Mouse (Mus musculus): ENCODE measurements around the gene H2-D1. TPM values are rescaled to one million over a fixed set of nuclear protein-coding genes. Genes with fewer than 3 reads are reported as not detected.

The H2-D1 gene
- polyA plus RNA-seq, 1 experiment from 2014 or later: 238 TPM

GRCm38 (mm10) chr17:35253293-35254093 is 9.0 kb upstream of the H2-D1 start:
- Histone ChIP-seq H3K4me1 (ENCODE audit: control insufficient read depth, insufficient read depth, low read length) (no peaks in the 10 kb centered on the region), H3K9ac (ENCODE audit: low read depth, low read length) (no peak overlapping the region), H3K4me3 (ENCODE audit: low read length) (no peak overlapping the region), H3K9me3 (ENCODE audit: control insufficient read depth, low read length) (no peaks in the 10 kb centered on the region), H3K4me2 (ENCODE audit: low read depth, low read length) (no peak overlapping the region), H3K36me3 (ENCODE audit: control insufficient read depth, insufficient read depth, low read length) (peaks cover 35% of the 10 kb centered on the region), H3K27ac (ENCODE audit: low read length) (no peak overlapping the region), H3K27me3 (replicated peaks; ENCODE audit: control insufficient read depth, insufficient read depth, low read length) (no peaks in the 10 kb centered on the region)
- ATAC-seq: no peak; the same call in 1 of the 2 replicates
- WGBS: 86% methylated on average over 32 of the region's 32 CpGs

- Histone ChIP-seq H3K36me3 (ENCODE audit: control insufficient read depth, insufficient read depth, low read length) (peaks cover 26% of the 10 kb centered on the region), H3K4me3 (ENCODE audit: low read length) (no peak overlapping the region), H3K9me3 (ENCODE audit: control insufficient read depth, low read length) (no peaks in the 10 kb centered on the region), H3K27me3 (replicated peaks; ENCODE audit: control insufficient read depth, insufficient read depth, low read length) (no peaks in the 10 kb centered on the region), H3K9ac (ENCODE audit: low read depth, low read length) (no peak overlapping the region), H3K4me2 (ENCODE audit: low read depth, low read length) (no peak overlapping the region), H3K4me1 (ENCODE audit: control insufficient read depth, insufficient read depth, low read length) (no peaks in the 10 kb centered on the region), H3K27ac (ENCODE audit: low read length) (no peak overlapping the region)
- peak; percentile 18 for ATAC-seq
- WGBS: 51% methylated on average over 11 of the region's 11 CpGs
These were observed 8.1 kb upstream of the H2-D1 start for GRCm38 (mm10) chr17:35254241-35255098.

GRCm38 (mm10) chr17:35255301-35255700 is 7.2 kb upstream of the H2-D1 start:
- Histone ChIP-seq H3K27ac (ENCODE audit: low read length) (no peak overlapping the region), H3K4me1 (ENCODE audit: control insufficient read depth, insufficient read depth, low read length) (no peaks in the 10 kb centered on the region), H3K36me3 (ENCODE audit: control insufficient read depth, insufficient read depth, low read length) (peaks cover 22% of the 10 kb centered on the region), H3K4me3 (ENCODE audit: low read length) (no peak overlapping the region), H3K9ac (ENCODE audit: low read depth, low read length) (no peak overlapping the region), H3K27me3 (replicated peaks; ENCODE audit: control insufficient read depth, insufficient read depth, low read length) (no peaks in the 10 kb centered on the region), H3K9me3 (ENCODE audit: control insufficient read depth, low read length) (no peaks in the 10 kb centered on the region), H3K4me2 (ENCODE audit: low read depth, low read length) (no peak overlapping the region)
- ATAC-seq: no peak
- 61% methylated on average over 3 of the region's 3 CpGs for WGBS

- Histone ChIP-seq H3K27me3 (replicated peaks; ENCODE audit: control insufficient read depth, insufficient read depth, low read length) (no peaks in the 10 kb centered on the region), H3K4me1 (ENCODE audit: control insufficient read depth, insufficient read depth, low read length) (no peaks in the 10 kb centered on the region), H3K4me2 (ENCODE audit: low read depth, low read length) (no peak overlapping the region), H3K36me3 (ENCODE audit: control insufficient read depth, insufficient read depth, low read length) (peaks cover 18% of the 10 kb centered on the region), H3K9ac (ENCODE audit: low read depth, low read length) (no peak overlapping the region), H3K9me3 (ENCODE audit: control insufficient read depth, low read length) (no peaks in the 10 kb centered on the region), H3K4me3 (ENCODE audit: low read length) (no peak overlapping the region), H3K27ac (ENCODE audit: low read length) (no peak overlapping the region)
- no peak for ATAC-seq
- WGBS: 52% methylated on average over 4 of the region's 4 CpGs
These were observed 6.8 kb upstream of the H2-D1 start for GRCm38 (mm10) chr17:35255704-35256103.

- Histone ChIP-seq H3K4me3 (ENCODE audit: low read length) (no peak overlapping the region), H3K27ac (ENCODE audit: low read length) (no peak overlapping the region), H3K9me3 (ENCODE audit: control insufficient read depth, low read length) (no peaks in the 10 kb centered on the region), H3K36me3 (ENCODE audit: control insufficient read depth, insufficient read depth, low read length) (peaks cover 7% of the 10 kb centered on the region), H3K27me3 (replicated peaks; ENCODE audit: control insufficient read depth, insufficient read depth, low read length) (no peaks in the 10 kb centered on the region), H3K4me1 (ENCODE audit: control insufficient read depth, insufficient read depth, low read length) (no peaks in the 10 kb centered on the region), H3K9ac (ENCODE audit: low read depth, low read length) (no peak overlapping the region), H3K4me2 (ENCODE audit: low read depth, low read length) (no peak overlapping the region)
- no peak for ATAC-seq
- 59% methylated on average over 1 of the region's 1 CpGs for WGBS
These were observed 5.2 kb upstream of the H2-D1 start for GRCm38 (mm10) chr17:35257378-35257777.

- WGBS: 17% methylated on average over 17 of the region's 17 CpGs
- peaks cover 1% of the 10 kb centered on the region; the same call in 1 of the 2 replicates for H3K36me3 ChIP-seq (ENCODE audit: control insufficient read depth, insufficient read depth, low read length)
- no peak overlapping the region for H3K27ac ChIP-seq (ENCODE audit: low read length)
- H3K4me3 ChIP-seq (ENCODE audit: low read length): peak overlapping the region; percentile 32
- H3K27me3 ChIP-seq (replicated peaks; ENCODE audit: control insufficient read depth, insufficient read depth, low read length): no peaks in the 10 kb centered on the region
- H3K4me1 ChIP-seq (ENCODE audit: control insufficient read depth, insufficient read depth, low read length): no peaks in the 10 kb centered on the region
- peak overlapping the region; percentile 48 for H3K4me2 ChIP-seq (ENCODE audit: low read depth, low read length)
- H3K9me3 ChIP-seq (ENCODE audit: control insufficient read depth, low read length): no peaks in the 10 kb centered on the region
- ATAC-seq: no peak
- peak overlapping the region; percentile 43; the same call in 1 of the 2 replicates for H3K9ac ChIP-seq (ENCODE audit: low read depth, low read length)
These were observed 4.6 kb upstream of the H2-D1 start for GRCm38 (mm10) chr17:35257824-35258491.

- no peaks in the 10 kb centered on the region for H3K4me1 ChIP-seq (ENCODE audit: control insufficient read depth, insufficient read depth, low read length)
- no peak overlapping the region for H3K4me3 ChIP-seq (ENCODE audit: low read length)
- ATAC-seq: no peak
- H3K9me3 ChIP-seq (ENCODE audit: control insufficient read depth, low read length): no peaks in the 10 kb centered on the region
- H3K27ac ChIP-seq (ENCODE audit: low read length): 0 out of 2 replicates have a peak overlapping the region, but pooled peaks have one; percentile 10
- H3K36me3 ChIP-seq (ENCODE audit: control insufficient read depth, insufficient read depth, low read length): no peaks in the 10 kb centered on the region
- H3K4me2 ChIP-seq (ENCODE audit: low read depth, low read length): peak overlapping the region; percentile 48
- no peaks in the 10 kb centered on the region for H3K27me3 ChIP-seq (replicated peaks; ENCODE audit: control insufficient read depth, insufficient read depth, low read length)
- no peak overlapping the region for H3K9ac ChIP-seq (ENCODE audit: low read depth, low read length)
- 52% methylated on average over 13 of the region's 14 CpGs for WGBS
These were observed 3.7 kb upstream of the H2-D1 start for GRCm38 (mm10) chr17:35258492-35259478.

GRCm38 (mm10) chr17:35259621-35260020 is 2.9 kb upstream of the H2-D1 start:
- Histone ChIP-seq H3K4me2 (ENCODE audit: low read depth, low read length) (no peak overlapping the region), H3K36me3 (ENCODE audit: control insufficient read depth, insufficient read depth, low read length) (no peaks in the 10 kb centered on the region), H3K27ac (ENCODE audit: low read length) (0 out of 2 replicates have a peak overlapping the region, but pooled peaks have one; percentile 10), H3K4me1 (ENCODE audit: control insufficient read depth, insufficient read depth, low read length) (no peaks in the 10 kb centered on the region), H3K27me3 (replicated peaks; ENCODE audit: control insufficient read depth, insufficient read depth, low read length) (no peaks in the 10 kb centered on the region), H3K4me3 (ENCODE audit: low read length) (no peak overlapping the region), H3K9ac (ENCODE audit: low read depth, low read length) (no peak overlapping the region), H3K9me3 (ENCODE audit: control insufficient read depth, low read length) (no peaks in the 10 kb centered on the region)
- ATAC-seq: no peak
- WGBS: 67% methylated on average over 4 of the region's 4 CpGs
